Mouse (Mus musculus): ENCODE measurements around the gene Cnih4. TPM values are rescaled to one million over a fixed set of nuclear protein-coding genes. Genes with fewer than 3 reads are reported as not detected.
A peak's percentile ranks its signal among the peaks of the same experiment; 100 is the strongest.

Gene Cnih4
- polyA plus RNA-seq, 1 experiment from 2014 or later, result 81.8 TPM

- ATAC-seq (ENCODE audit: insufficient number of reproducible peaks, low FRiP score, low TSS enrichment, low read depth) (no peak), DNase-seq (ENCODE audit: low spot score) (no peak)
- Histone ChIP-seq H3K36me3 (ENCODE audit: control insufficient read depth, insufficient read depth, low read length) (peaks cover 15% of the 10 kb centered on the region; the same call in 1 of the 2 replicates), H3K4me2 (ENCODE audit: low read depth, severe bottlenecking) (no peak overlapping the region), H3K4me1 (ENCODE audit: control insufficient read depth, insufficient read depth, low read length) (no peaks in the 10 kb centered on the region), H3K4me3 (ENCODE audit: low read depth, low read length) (no peak overlapping the region), H3K27me3 (ENCODE audit: control insufficient read depth, insufficient read depth, low read length) (no peaks in the 10 kb centered on the region), H3K9me3 (ENCODE audit: control insufficient read depth, low read length) (no peaks in the 10 kb centered on the region), H3K27ac (replicated peaks; ENCODE audit: low read depth, low read length) (no peak overlapping the region), H3K9ac (ENCODE audit: low read length) (no peak overlapping the region)
- WGBS, result 80% methylated on average over 3 of the region's 3 CpGs
These were observed 23.9 kb downstream of the Cnih4 start for GRCm38 (mm10) chr1:181168377-181168776.

- Histone ChIP-seq H3K4me2 (ENCODE audit: low read depth, severe bottlenecking) (no peak overlapping the region), H3K4me3 (ENCODE audit: low read depth, low read length) (no peak overlapping the region), H3K36me3 (ENCODE audit: control insufficient read depth, insufficient read depth, low read length) (peaks cover 5% of the 10 kb centered on the region; the same call in 1 of the 2 replicates), H3K9ac (ENCODE audit: low read length) (no peak overlapping the region), H3K9me3 (ENCODE audit: control insufficient read depth, low read length) (no peaks in the 10 kb centered on the region), H3K4me1 (ENCODE audit: control insufficient read depth, insufficient read depth, low read length) (no peaks in the 10 kb centered on the region), H3K27me3 (ENCODE audit: control insufficient read depth, insufficient read depth, low read length) (no peaks in the 10 kb centered on the region), H3K27ac (replicated peaks; ENCODE audit: low read depth, low read length) (no peak overlapping the region)
- DNase-seq (ENCODE audit: low spot score), result no peak
- WGBS, result 82% methylated on average over 8 of the region's 8 CpGs
- ATAC-seq (ENCODE audit: insufficient number of reproducible peaks, low FRiP score, low TSS enrichment, low read depth), result no peak
These were observed 25.7 kb downstream of the Cnih4 start for GRCm38 (mm10) chr1:181170210-181170609.

- H3K9me3 ChIP-seq (ENCODE audit: control insufficient read depth, low read length), result no peaks in the 10 kb centered on the region
- H3K4me1 ChIP-seq (ENCODE audit: control insufficient read depth, insufficient read depth, low read length), result no peaks in the 10 kb centered on the region
- H3K9ac ChIP-seq (ENCODE audit: low read length), result no peak overlapping the region
- ATAC-seq (ENCODE audit: insufficient number of reproducible peaks, low FRiP score, low TSS enrichment, low read depth) (no peak), DNase-seq (ENCODE audit: low spot score) (no peak)
- no peak overlapping the region for H3K4me3 ChIP-seq (ENCODE audit: low read depth, low read length)
- H3K4me2 ChIP-seq (ENCODE audit: low read depth, severe bottlenecking), result no peak overlapping the region
- H3K36me3 ChIP-seq (ENCODE audit: control insufficient read depth, insufficient read depth, low read length), result peaks cover 38% of the 10 kb centered on the region
- WGBS, result 94% methylated on average over 4 of the region's 4 CpGs
- no peaks in the 10 kb centered on the region for H3K27me3 ChIP-seq (ENCODE audit: control insufficient read depth, insufficient read depth, low read length)
- H3K27ac ChIP-seq (replicated peaks; ENCODE audit: low read depth, low read length), result no peak overlapping the region
These were observed 44.4 kb downstream of the Cnih4 start for GRCm38 (mm10) chr1:181188925-181189324.

- Histone ChIP-seq H3K9ac (ENCODE audit: low read length) (no peak overlapping the region), H3K9me3 (ENCODE audit: control insufficient read depth, low read length) (no peaks in the 10 kb centered on the region), H3K27me3 (ENCODE audit: control insufficient read depth, insufficient read depth, low read length) (no peaks in the 10 kb centered on the region), H3K27ac (replicated peaks; ENCODE audit: low read depth, low read length) (no peak overlapping the region), H3K36me3 (ENCODE audit: control insufficient read depth, insufficient read depth, low read length) (peaks cover 30% of the 10 kb centered on the region), H3K4me2 (ENCODE audit: low read depth, severe bottlenecking) (no peak overlapping the region), H3K4me3 (ENCODE audit: low read depth, low read length) (no peak overlapping the region), H3K4me1 (ENCODE audit: control insufficient read depth, insufficient read depth, low read length) (no peaks in the 10 kb centered on the region)
- DNase-seq (ENCODE audit: low spot score) (no peak), ATAC-seq (ENCODE audit: insufficient number of reproducible peaks, low FRiP score, low TSS enrichment, low read depth) (no peak)
- 95% methylated on average over 4 of the region's 4 CpGs for WGBS
These were observed 55.0 kb downstream of the Cnih4 start for GRCm38 (mm10) chr1:181199446-181199845.

- H3K9ac ChIP-seq (ENCODE audit: low read length), result peak overlapping the region; percentile 92; the same call in 1 of the 2 replicates
- no peak overlapping the region for H3K27ac ChIP-seq (replicated peaks; ENCODE audit: low read depth, low read length)
- no peaks in the 10 kb centered on the region for H3K9me3 ChIP-seq (ENCODE audit: control insufficient read depth, low read length)
- peak overlapping the region; percentile 91 for H3K4me2 ChIP-seq (ENCODE audit: low read depth, severe bottlenecking)
- H3K4me1 ChIP-seq (ENCODE audit: control insufficient read depth, insufficient read depth, low read length), result peaks cover 7% of the 10 kb centered on the region; the same call in 1 of the 2 replicates
- H3K4me3 ChIP-seq (ENCODE audit: low read depth, low read length), result peak overlapping the region; percentile 84
- no peak for DNase-seq (ENCODE audit: low spot score)
- no peak for ATAC-seq (ENCODE audit: insufficient number of reproducible peaks, low FRiP score, low TSS enrichment, low read depth)
- H3K36me3 ChIP-seq (ENCODE audit: control insufficient read depth, insufficient read depth, low read length), result peaks cover 2% of the 10 kb centered on the region; the same call in 1 of the 2 replicates
- no peaks in the 10 kb centered on the region for H3K27me3 ChIP-seq (ENCODE audit: control insufficient read depth, insufficient read depth, low read length)
- 25% methylated on average over 4 of the region's 4 CpGs for WGBS
These were observed 65.7 kb downstream of the Cnih4 start for GRCm38 (mm10) chr1:181210147-181210546.

- Histone ChIP-seq H3K4me2 (ENCODE audit: low read depth, severe bottlenecking) (peak overlapping the region; percentile 91), H3K9me3 (ENCODE audit: control insufficient read depth, low read length) (no peaks in the 10 kb centered on the region), H3K27ac (replicated peaks; ENCODE audit: low read depth, low read length) (peak overlapping the region; percentile 83), H3K27me3 (ENCODE audit: control insufficient read depth, insufficient read depth, low read length) (no peaks in the 10 kb centered on the region), H3K36me3 (ENCODE audit: control insufficient read depth, insufficient read depth, low read length) (peaks cover 2% of the 10 kb centered on the region; the same call in 1 of the 2 replicates), H3K4me3 (ENCODE audit: low read depth, low read length) (peak overlapping the region; percentile 84), H3K9ac (ENCODE audit: low read length) (peak overlapping the region; percentile 92), H3K4me1 (ENCODE audit: control insufficient read depth, insufficient read depth, low read length) (peaks cover 7% of the 10 kb centered on the region; the same call in 1 of the 2 replicates)
- under 1% methylated on average over 55 of the region's 56 CpGs for WGBS
- ATAC-seq (ENCODE audit: insufficient number of reproducible peaks, low FRiP score, low TSS enrichment, low read depth) (peak; percentile 38; the same call in 1 of the 2 replicates), DNase-seq (ENCODE audit: low spot score) (peak; percentile 46)
These were observed 66.3 kb downstream of the Cnih4 start for GRCm38 (mm10) chr1:181210601-181211402.

- peak overlapping the region; percentile 83 for H3K27ac ChIP-seq (replicated peaks; ENCODE audit: low read depth, low read length)
- ATAC-seq (ENCODE audit: insufficient number of reproducible peaks, low FRiP score, low TSS enrichment, low read depth) (peak; percentile 19; the same call in 1 of the 2 replicates), DNase-seq (ENCODE audit: low spot score) (peak; percentile 50)
- H3K4me2 ChIP-seq (ENCODE audit: low read depth, severe bottlenecking), result peak overlapping the region; percentile 91
- 1% methylated on average over 12 of the region's 72 CpGs for WGBS
- peak overlapping the region; percentile 92 for H3K9ac ChIP-seq (ENCODE audit: low read length)
- H3K9me3 ChIP-seq (ENCODE audit: control insufficient read depth, low read length), result no peaks in the 10 kb centered on the region
- H3K36me3 ChIP-seq (ENCODE audit: control insufficient read depth, insufficient read depth, low read length), result peaks cover 2% of the 10 kb centered on the region; the same call in 1 of the 2 replicates
- peak overlapping the region; percentile 84 for H3K4me3 ChIP-seq (ENCODE audit: low read depth, low read length)
- H3K27me3 ChIP-seq (ENCODE audit: control insufficient read depth, insufficient read depth, low read length), result no peaks in the 10 kb centered on the region
- H3K4me1 ChIP-seq (ENCODE audit: control insufficient read depth, insufficient read depth, low read length), result peaks cover 7% of the 10 kb centered on the region; the same call in 1 of the 2 replicates
These were observed 67.0 kb downstream of the Cnih4 start for GRCm38 (mm10) chr1:181211403-181211919.

GRCm38 (mm10) chr1:181211920-181212633 lies 67.6 kb downstream of the Cnih4 start, which contains the start of gene Wdr26:
TSS of gene Wdr26 (minus strand) at chr1:181212001.
- ATAC-seq (ENCODE audit: insufficient number of reproducible peaks, low FRiP score, low TSS enrichment, low read depth) (peak; percentile 89), DNase-seq (ENCODE audit: low spot score) (peak; percentile 88)
- Histone ChIP-seq H3K27ac (replicated peaks; ENCODE audit: low read depth, low read length) (peak within 1 kb of the TSS; percentile 83), H3K36me3 (ENCODE audit: control insufficient read depth, insufficient read depth, low read length) (peaks cover 2% of the 10 kb centered on the region; the same call in 1 of the 2 replicates), H3K27me3 (ENCODE audit: control insufficient read depth, insufficient read depth, low read length) (no peaks in the 10 kb centered on the region), H3K9me3 (ENCODE audit: control insufficient read depth, low read length) (no peaks in the 10 kb centered on the region), H3K4me3 (ENCODE audit: low read depth, low read length) (peak within 1 kb of the TSS; percentile 84), H3K4me1 (ENCODE audit: control insufficient read depth, insufficient read depth, low read length) (peaks cover 7% of the 10 kb centered on the region; the same call in 1 of the 2 replicates), H3K4me2 (ENCODE audit: low read depth, severe bottlenecking) (peak within 1 kb of the TSS; percentile 91), H3K9ac (ENCODE audit: low read length) (peak within 1 kb of the TSS; percentile 92)
- WGBS, result 2% methylated on average over 51 of the region's 54 CpGs

Measured in limb, embryonic 11.5 days (tissue).